Mouse (Mus musculus): ENCODE measurements around the gene Tnni3k. TPM values are rescaled to one million over a fixed set of nuclear protein-coding genes. Genes with fewer than 3 reads are reported as not detected.

Tnni3k gene
- total RNA-seq, 1 experiment = not detected

- TF ChIP-seq ZNF384 (IDR thresholded peaks at IDR 0.05; ENCODE audit: low read depth, low read length) (no peak), HCFC1 (IDR thresholded peaks at IDR 0.05; ENCODE audit: borderline replicate concordance, insufficient read depth, low read length) (no peak), MAFK (IDR thresholded peaks at IDR 0.05; ENCODE audit: insufficient read depth, low read depth, low read length) (no peak), CHD2 (IDR thresholded peaks at IDR 0.05; ENCODE audit: low read depth, low read length) (no peak), ZC3H11A (IDR thresholded peaks at IDR 0.05; ENCODE audit: borderline replicate concordance, low read depth, low read length) (no peak)
- no peak for DNase-seq (ENCODE audit: low read depth, low spot score)
- H3K9me3 ChIP-seq (ENCODE audit: control insufficient read depth, insufficient read depth, low read depth, low read length) = no peaks in the 10 kb centered on the region
- no peaks in the 10 kb centered on the region for H3K36me3 ChIP-seq (ENCODE audit: control insufficient read depth, insufficient read depth, low read length, poor library complexity, severe bottlenecking)
- no peak overlapping the region for H3K4me3 ChIP-seq (ENCODE audit: insufficient read depth in 1 of 2, low read depth in 1 of 2, low read length in 2 of 2, poor library complexity in 1 of 2, severe bottlenecking in 1 of 2)
- no peak overlapping the region for H3K27ac ChIP-seq (ENCODE audit: insufficient read depth, low read depth, low read length, poor library complexity, severe bottlenecking)
- in situ Hi-C loops (cut with MboI; ENCODE audit: low sequenced_read_pairs in 2 of 2, unreplicated experiment in 2 of 2) = no loop called here
- H3K4me1 ChIP-seq (ENCODE audit: control insufficient read depth in 2 of 2, insufficient read depth in 2 of 2, low read length in 2 of 2, poor library complexity in 1 of 2) = no peaks in the 10 kb centered on the region
- H3K9ac ChIP-seq (ENCODE audit: insufficient read depth, low read depth, low read length, poor library complexity, severe bottlenecking) = no peak overlapping the region
Measured at GRCm38 (mm10) chr3:154842247-154842646, 213.0 kb downstream of the Tnni3k start.

GRCm38 (mm10) chr3:154841076-154841475 lies 214.1 kb downstream of the Tnni3k start:
- TF ChIP-seq CHD2 (IDR thresholded peaks at IDR 0.05; ENCODE audit: low read depth, low read length) = no peak
- no peak for TF ChIP-seq ZNF384 (IDR thresholded peaks at IDR 0.05; ENCODE audit: low read depth, low read length)
- no peak for TF ChIP-seq HCFC1 (IDR thresholded peaks at IDR 0.05; ENCODE audit: borderline replicate concordance, insufficient read depth, low read length)
- no peak for TF ChIP-seq MAFK (IDR thresholded peaks at IDR 0.05; ENCODE audit: insufficient read depth, low read depth, low read length)
- no peak for TF ChIP-seq ZC3H11A (IDR thresholded peaks at IDR 0.05; ENCODE audit: borderline replicate concordance, low read depth, low read length)
- Histone ChIP-seq H3K4me1 (ENCODE audit: control insufficient read depth in 2 of 2, insufficient read depth in 2 of 2, low read length in 2 of 2, poor library complexity in 1 of 2) (no peaks in the 10 kb centered on the region), H3K9ac (ENCODE audit: insufficient read depth, low read depth, low read length, poor library complexity, severe bottlenecking) (no peak overlapping the region), H3K27ac (ENCODE audit: insufficient read depth, low read depth, low read length, poor library complexity, severe bottlenecking) (no peak overlapping the region), H3K4me3 (ENCODE audit: insufficient read depth in 1 of 2, low read depth in 1 of 2, low read length in 2 of 2, poor library complexity in 1 of 2, severe bottlenecking in 1 of 2) (no peak overlapping the region), H3K9me3 (ENCODE audit: control insufficient read depth, insufficient read depth, low read depth, low read length) (no peaks in the 10 kb centered on the region), H3K36me3 (ENCODE audit: control insufficient read depth, insufficient read depth, low read length, poor library complexity, severe bottlenecking) (no peaks in the 10 kb centered on the region)
- no peak for DNase-seq (ENCODE audit: low read depth, low spot score)
- in situ Hi-C loops (cut with MboI; ENCODE audit: low sequenced_read_pairs in 2 of 2, unreplicated experiment in 2 of 2) = no loop called here

- Histone ChIP-seq H3K27ac (ENCODE audit: insufficient read depth, low read depth, low read length, poor library complexity, severe bottlenecking) (no peak overlapping the region), H3K4me3 (ENCODE audit: insufficient read depth in 1 of 2, low read depth in 1 of 2, low read length in 2 of 2, poor library complexity in 1 of 2, severe bottlenecking in 1 of 2) (no peak overlapping the region), H3K4me1 (ENCODE audit: control insufficient read depth in 2 of 2, insufficient read depth in 2 of 2, low read length in 2 of 2, poor library complexity in 1 of 2) (no peaks in the 10 kb centered on the region), H3K9ac (ENCODE audit: insufficient read depth, low read depth, low read length, poor library complexity, severe bottlenecking) (no peak overlapping the region), H3K9me3 (ENCODE audit: control insufficient read depth, insufficient read depth, low read depth, low read length) (no peaks in the 10 kb centered on the region), H3K36me3 (ENCODE audit: control insufficient read depth, insufficient read depth, low read length, poor library complexity, severe bottlenecking) (no peaks in the 10 kb centered on the region)
- no peak for DNase-seq (ENCODE audit: low read depth, low spot score)
- in situ Hi-C loops (cut with MboI; ENCODE audit: low sequenced_read_pairs in 2 of 2, unreplicated experiment in 2 of 2) = no loop called here
- TF ChIP-seq ZC3H11A (IDR thresholded peaks at IDR 0.05; ENCODE audit: borderline replicate concordance, low read depth, low read length) = no peak
- no peak for TF ChIP-seq MAFK (IDR thresholded peaks at IDR 0.05; ENCODE audit: insufficient read depth, low read depth, low read length)
- TF ChIP-seq ZNF384 (IDR thresholded peaks at IDR 0.05; ENCODE audit: low read depth, low read length) = no peak
- TF ChIP-seq CHD2 (IDR thresholded peaks at IDR 0.05; ENCODE audit: low read depth, low read length) = no peak
- TF ChIP-seq HCFC1 (IDR thresholded peaks at IDR 0.05; ENCODE audit: borderline replicate concordance, insufficient read depth, low read length) = no peak
Measured at GRCm38 (mm10) chr3:154837861-154838260, 217.3 kb downstream of the Tnni3k start.

- Histone ChIP-seq H3K4me1 (ENCODE audit: control insufficient read depth in 2 of 2, insufficient read depth in 2 of 2, low read length in 2 of 2, poor library complexity in 1 of 2) (no peaks in the 10 kb centered on the region; a peak in 1 of 4 replicates), H3K9me3 (ENCODE audit: control insufficient read depth, insufficient read depth, low read depth, low read length) (no peaks in the 10 kb centered on the region), H3K9ac (ENCODE audit: insufficient read depth, low read depth, low read length, poor library complexity, severe bottlenecking) (no peak overlapping the region), H3K27ac (ENCODE audit: insufficient read depth, low read depth, low read length, poor library complexity, severe bottlenecking) (no peak overlapping the region), H3K4me3 (ENCODE audit: insufficient read depth in 1 of 2, low read depth in 1 of 2, low read length in 2 of 2, poor library complexity in 1 of 2, severe bottlenecking in 1 of 2) (no peak overlapping the region), H3K36me3 (ENCODE audit: control insufficient read depth, insufficient read depth, low read length, poor library complexity, severe bottlenecking) (no peaks in the 10 kb centered on the region)
- in situ Hi-C loops (cut with MboI; ENCODE audit: low sequenced_read_pairs in 2 of 2, unreplicated experiment in 2 of 2) = no loop called here
- TF ChIP-seq MAFK (IDR thresholded peaks at IDR 0.05; ENCODE audit: insufficient read depth, low read depth, low read length) = peak; percentile 38; the same call in 1 of the 2 replicates
- no peak for TF ChIP-seq CHD2 (IDR thresholded peaks at IDR 0.05; ENCODE audit: low read depth, low read length)
- DNase-seq (ENCODE audit: low read depth, low spot score) = no peak
Measured at GRCm38 (mm10) chr3:154836137-154836536, 219.1 kb downstream of the Tnni3k start.

GRCm38 (mm10) chr3:154834373-154834772 lies 220.8 kb downstream of the Tnni3k start:
- no peak overlapping the region for H3K9ac ChIP-seq (ENCODE audit: insufficient read depth, low read depth, low read length, poor library complexity, severe bottlenecking)
- no peak overlapping the region for H3K4me3 ChIP-seq (ENCODE audit: insufficient read depth in 1 of 2, low read depth in 1 of 2, low read length in 2 of 2, poor library complexity in 1 of 2, severe bottlenecking in 1 of 2)
- in situ Hi-C loops (cut with MboI; ENCODE audit: low sequenced_read_pairs in 2 of 2, unreplicated experiment in 2 of 2) = no loop called here
- no peak for TF ChIP-seq HCFC1 (IDR thresholded peaks at IDR 0.05; ENCODE audit: borderline replicate concordance, insufficient read depth, low read length)
- no peak for TF ChIP-seq CHD2 (IDR thresholded peaks at IDR 0.05; ENCODE audit: low read depth, low read length)
- TF ChIP-seq ZC3H11A (IDR thresholded peaks at IDR 0.05; ENCODE audit: borderline replicate concordance, low read depth, low read length) = no peak
- no peak for TF ChIP-seq MAFK (IDR thresholded peaks at IDR 0.05; ENCODE audit: insufficient read depth, low read depth, low read length)
- no peak for TF ChIP-seq ZNF384 (IDR thresholded peaks at IDR 0.05; ENCODE audit: low read depth, low read length)
- no peaks in the 10 kb centered on the region; a peak in 1 of 4 replicates for H3K4me1 ChIP-seq (ENCODE audit: control insufficient read depth in 2 of 2, insufficient read depth in 2 of 2, low read length in 2 of 2, poor library complexity in 1 of 2)
- H3K9me3 ChIP-seq (ENCODE audit: control insufficient read depth, insufficient read depth, low read depth, low read length) = no peaks in the 10 kb centered on the region
- H3K36me3 ChIP-seq (ENCODE audit: control insufficient read depth, insufficient read depth, low read length, poor library complexity, severe bottlenecking) = no peaks in the 10 kb centered on the region
- no peak for DNase-seq (ENCODE audit: low read depth, low spot score)
- no peak overlapping the region for H3K27ac ChIP-seq (ENCODE audit: insufficient read depth, low read depth, low read length, poor library complexity, severe bottlenecking)
